Mouse (Mus musculus) CH12.LX (cell line): ENCODE data around the gene Rps6ka1.
"Not testable (repeated sequence)": the region's sequence is repeated elsewhere in the genome, so short reads cannot be mapped to it uniquely, and the experiment has no call there.

Experiments
- BHLHE40 ChIP-seq: IDR thresholded peaks from 2 replicates; pipeline ENCODE4 v1.6.1; 2011; ENCODE audit warnings: mild to moderate bottlenecking, low read depth, low read length, improper control_type of control experiment
- CTCF ChIP-seq, 2 experiments: IDR thresholded peaks in 1 of 2; conservative IDR thresholded peaks in 1 of 2; 2 replicates each; pipeline ENCODE4 v1.5.1; 2011 to 2012; ENCODE audit warnings: low read depth in 2 of 2, low read length in 2 of 2, improper control_type of control experiment in 1 of 2, inconsistent platforms in 1 of 2, mild to moderate bottlenecking in 1 of 2, moderate library complexity in 1 of 2
- E2F4 ChIP-seq: IDR thresholded peaks from 2 replicates; pipeline ENCODE4 v1.6.1; 2011; ENCODE audit warnings: low read depth, low read length, improper control_type of control experiment; ENCODE audit not compliant: insufficient replicate concordance
- ELF1 ChIP-seq: IDR thresholded peaks from 2 replicates; pipeline ENCODE4 v1.6.1; 2014; ENCODE audit warnings: low read depth, mild to moderate bottlenecking, inconsistent platforms, low read length, improper control_type of control experiment
- EP300 ChIP-seq: IDR thresholded peaks from 2 replicates; pipeline ENCODE4 v1.6.1; 2011; ENCODE audit warnings: low read length, improper control_type of control experiment
- MAFK ChIP-seq: IDR thresholded peaks from 2 replicates; pipeline ENCODE4 v1.6.1; 2011; ENCODE audit warnings: low read length, improper control_type of control experiment; ENCODE audit not compliant: insufficient replicate concordance
- MEF2A ChIP-seq: IDR thresholded peaks from 2 replicates; pipeline ENCODE4 v1.6.1; 2014; ENCODE audit warnings: low read depth, mild to moderate bottlenecking, inconsistent platforms, low read length, improper control_type of control experiment, borderline replicate concordance
- NELFE ChIP-seq: IDR thresholded peaks from 2 replicates; pipeline ENCODE4 v1.6.1; 2011; ENCODE audit warnings: low read depth, low read length, improper control_type of control experiment
- NRF1 ChIP-seq: IDR thresholded peaks from 2 replicates; pipeline ENCODE4 v1.6.1; 2014; ENCODE audit warnings: low read depth, mild to moderate bottlenecking, inconsistent platforms, low read length, improper control_type of control experiment, moderate library complexity
- POLR2A ChIP-seq: IDR thresholded peaks from 2 replicates; pipeline ENCODE4 v1.6.1; 2011; ENCODE audit warnings: low read depth, mild to moderate bottlenecking, improper control_type of control experiment, low read length
- RAD21 ChIP-seq: IDR thresholded peaks from 2 replicates; pipeline ENCODE4 v1.6.1; 2011; ENCODE audit warnings: low read depth, mild to moderate bottlenecking, low read length, improper control_type of control experiment, moderate library complexity
- TBP ChIP-seq: conservative IDR thresholded peaks from 2 replicates; pipeline ENCODE4 v1.6.1; 2011; ENCODE audit warnings: low read depth, low read length, improper control_type of control experiment
- USF1 ChIP-seq: IDR thresholded peaks from 2 replicates; pipeline ENCODE4 v1.6.1; 2014; ENCODE audit warnings: low read depth, mild to moderate bottlenecking, inconsistent platforms, low read length, improper control_type of control experiment
- ZKSCAN1 ChIP-seq: IDR thresholded peaks from 2 replicates; pipeline ENCODE4 v1.6.1; 2012; ENCODE audit warnings: low read depth, inconsistent platforms, low read length, improper control_type of control experiment, borderline replicate concordance

DNA sequence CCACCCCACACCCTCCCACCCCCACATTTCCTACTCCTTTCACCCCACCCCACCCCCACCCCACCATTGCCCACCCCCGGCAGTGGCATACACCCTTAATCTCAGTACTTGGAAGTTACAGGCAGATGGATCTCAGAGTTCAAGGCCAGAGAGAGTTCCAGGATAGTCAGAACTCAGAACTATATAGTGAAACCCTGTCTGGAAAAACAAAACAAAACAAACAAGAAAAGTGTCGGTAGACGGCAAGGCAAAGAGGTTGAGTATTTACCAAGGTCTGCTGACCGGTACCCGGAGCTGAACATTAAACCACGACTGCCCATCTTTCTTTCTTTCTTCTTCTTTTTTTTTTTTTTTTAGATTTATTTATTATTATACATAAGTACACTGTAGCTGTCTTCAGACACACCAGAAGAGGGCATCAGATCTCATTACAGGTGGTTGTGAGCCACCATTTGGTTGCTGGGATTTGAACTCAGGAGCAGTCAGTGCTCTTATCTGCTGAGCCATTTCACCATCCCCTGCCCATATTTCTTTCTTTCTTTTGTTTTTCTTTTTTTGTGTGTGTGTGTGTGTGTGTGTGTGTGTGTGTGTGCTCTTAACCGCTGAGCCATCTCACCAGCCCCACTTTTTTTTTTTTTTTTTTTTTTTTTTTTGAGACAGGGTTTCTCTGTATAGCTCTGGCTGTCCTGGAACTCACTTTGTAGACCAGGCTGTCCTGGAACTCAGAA is 45.7 kb downstream of the Rps6ka1 start:
- TF ChIP-seq POLR2A, EP300, ZKSCAN1, E2F4, BHLHE40, NELFE, USF1, MEF2A, TBP, NRF1, ELF1, MAFK, RAD21: not testable (repeated sequence)
- 0 out of 4 replicates have a peak, but pooled peaks of 1 of the 2 experiments have one; percentile 2 for TF ChIP-seq CTCF (conservative IDR thresholded peaks at IDR 0.05 in 1 of 2, IDR thresholded peaks at IDR 0.05 in 1 of 2; ENCODE audit: low read depth in 2 of 2, low read length in 2 of 2)
